Mouse (Mus musculus): ENCODE data around the gene Gfod2. TPM values are rescaled to one million over a fixed set of nuclear protein-coding genes. Genes with fewer than 3 reads are reported as not detected.

Gene Gfod2
- polyA plus RNA-seq (2016; fragmentation: Nextera tagmentation; extraction: Ambion mirVana), result 63.8 and 68.1 TPM in 2 replicates

DNA sequence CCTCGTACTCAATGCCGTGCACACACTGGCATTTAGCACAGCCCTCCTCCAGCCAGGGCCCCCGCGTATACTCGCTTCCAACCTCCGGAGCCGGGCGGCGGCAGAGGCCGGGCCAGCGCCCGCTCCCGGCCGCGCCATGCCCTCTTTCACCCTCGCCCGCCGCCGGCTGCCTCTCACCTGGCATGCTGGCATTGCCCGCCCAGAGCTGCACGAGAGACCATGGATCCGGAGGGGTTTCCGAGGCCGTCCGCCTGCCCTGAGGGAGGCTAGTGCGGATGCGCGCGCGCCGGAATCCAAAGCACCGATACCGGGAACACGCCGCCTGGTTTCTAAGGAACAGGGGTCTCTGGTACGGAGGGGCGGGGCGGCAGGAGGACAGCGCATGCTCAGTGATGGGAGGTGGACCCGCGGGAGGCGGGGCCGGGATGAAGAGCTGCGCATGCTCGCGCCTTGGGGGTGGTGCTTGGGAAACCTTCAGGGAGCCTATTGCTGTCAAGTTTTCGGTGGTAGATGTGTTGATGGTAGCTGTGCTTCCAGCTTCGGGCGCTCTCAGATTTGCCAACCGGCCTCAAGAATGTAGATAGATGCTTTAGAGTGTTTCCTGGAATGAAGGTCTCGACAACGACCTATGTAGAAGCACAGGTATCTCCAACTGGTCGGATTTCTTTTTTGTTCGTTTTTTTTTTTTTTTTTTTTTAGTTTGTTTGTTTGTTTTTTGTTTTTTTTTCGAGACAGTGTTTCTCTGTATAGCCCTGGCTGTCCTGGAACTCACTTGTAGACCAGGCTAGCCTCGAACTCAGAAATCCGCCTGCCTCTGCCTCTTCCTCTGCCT is at the start of gene Gfod2:
Gene Gfod2 (minus strand): TSS at position 388 of the 832 bp plus-strand sequence.
- WGBS, result 3% methylated on average over 57 of the region's 57 CpGs
- no peaks in the 10 kb centered on the region for H3K9me3 ChIP-seq (replicated peaks)
- H3K27ac ChIP-seq, result peak within 1 kb of the TSS; percentile 92
- peak within 1 kb of the TSS; percentile 85 for H3K4me3 ChIP-seq
- peak; percentile 98 for ATAC-seq (ENCODE audit: low FRiP score)
- H3K27me3 ChIP-seq, result no peaks in the 10 kb centered on the region
- H3K4me2 ChIP-seq (replicated peaks), result peak within 1 kb of the TSS; percentile 73
- no peaks in the 10 kb centered on the region for H3K36me3 ChIP-seq
- H3K9ac ChIP-seq, result peak within 1 kb of the TSS; percentile 91
- H3K4me1 ChIP-seq, result peaks cover 21% of the 10 kb centered on the region

DNA sequence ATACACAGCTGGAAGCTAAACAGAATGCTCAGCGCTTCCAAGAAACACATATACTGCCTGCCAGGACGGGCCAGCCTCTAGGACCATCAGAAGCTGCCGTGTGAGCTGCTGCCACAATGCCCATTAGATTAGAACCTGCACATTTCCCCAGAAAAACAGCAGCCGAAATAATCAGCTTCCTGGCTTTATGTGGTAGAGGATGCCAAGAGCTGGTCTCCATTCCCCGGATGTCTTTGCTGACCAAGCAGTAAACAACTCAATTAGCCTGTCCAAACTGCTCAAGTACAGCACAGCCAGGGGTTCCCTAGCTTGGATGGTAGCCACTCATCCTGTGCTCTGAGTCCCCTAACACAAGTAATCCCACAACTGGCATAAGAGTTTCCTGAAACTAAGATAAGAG is 49.3 kb upstream of the Gfod2 start:
- Histone ChIP-seq H3K36me3 (peaks cover 30% of the 10 kb centered on the region), H3K4me1 (no peaks in the 10 kb centered on the region), H3K27me3 (no peaks in the 10 kb centered on the region), H3K4me2 (replicated peaks) (no peak overlapping the region), H3K4me3 (no peak overlapping the region), H3K9ac (no peak overlapping the region), H3K27ac (no peak overlapping the region), H3K9me3 (replicated peaks) (no peaks in the 10 kb centered on the region)
- no peak for ATAC-seq (ENCODE audit: low FRiP score)
- 90% methylated on average over 5 of the region's 5 CpGs for WGBS

DNA sequence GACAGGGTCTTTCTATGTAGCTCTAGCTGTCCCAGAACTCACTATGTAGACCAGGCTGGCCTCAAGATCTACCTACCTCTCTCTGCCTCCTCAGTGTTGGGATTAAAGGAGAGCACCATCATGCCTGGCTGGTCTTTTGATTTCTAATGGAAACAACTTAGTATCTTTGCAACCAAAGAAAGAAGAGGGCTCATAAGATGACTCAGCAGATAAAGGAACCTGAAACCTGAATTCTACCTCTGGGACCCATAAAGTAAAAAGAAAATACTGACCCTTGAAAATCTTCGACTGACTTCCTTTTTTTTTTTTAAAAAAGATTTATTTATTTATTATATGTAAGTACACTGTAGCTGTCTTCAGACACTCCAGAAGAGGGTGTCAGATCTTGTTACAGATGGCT is 47.5 kb upstream of the Gfod2 start:
- no peak overlapping the region for H3K9ac ChIP-seq
- H3K27me3 ChIP-seq, result no peaks in the 10 kb centered on the region
- H3K4me2 ChIP-seq (replicated peaks), result no peak overlapping the region
- H3K9me3 ChIP-seq (replicated peaks), result no peaks in the 10 kb centered on the region
- ATAC-seq (ENCODE audit: low FRiP score), result no peak
- no peaks in the 10 kb centered on the region for H3K4me1 ChIP-seq
- no peak overlapping the region for H3K4me3 ChIP-seq
- WGBS, result 85% methylated on average over 1 of the region's 1 CpGs
- no peak overlapping the region for H3K27ac ChIP-seq
- peaks cover 15% of the 10 kb centered on the region for H3K36me3 ChIP-seq

DNA sequence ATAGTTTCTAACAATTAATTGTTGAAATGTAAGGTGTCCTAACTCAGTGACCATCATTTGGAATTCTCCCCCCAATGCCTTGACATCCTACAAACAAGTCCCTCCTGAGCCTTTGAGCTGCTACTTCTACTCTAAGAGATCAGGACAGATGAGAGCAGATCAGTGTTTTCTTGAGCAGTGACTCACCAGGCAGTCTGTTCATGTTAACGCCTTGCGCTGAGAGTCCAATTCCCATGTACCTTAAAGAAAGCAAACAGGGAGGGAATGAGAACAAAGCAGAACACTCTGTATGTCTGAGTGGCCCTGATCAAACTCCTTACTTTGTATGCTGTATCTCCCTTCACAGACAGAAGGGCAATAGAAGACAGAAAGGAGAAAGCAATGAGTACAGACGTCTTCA is 46.9 kb upstream of the Gfod2 start:
- 71% methylated on average over 3 of the region's 3 CpGs for WGBS
- Histone ChIP-seq H3K27ac (no peak overlapping the region), H3K4me2 (replicated peaks) (no peak overlapping the region), H3K4me3 (no peak overlapping the region), H3K36me3 (peaks cover 15% of the 10 kb centered on the region), H3K27me3 (no peaks in the 10 kb centered on the region), H3K9ac (no peak overlapping the region), H3K9me3 (replicated peaks) (no peaks in the 10 kb centered on the region), H3K4me1 (no peaks in the 10 kb centered on the region)
- ATAC-seq (ENCODE audit: low FRiP score), result no peak

DNA sequence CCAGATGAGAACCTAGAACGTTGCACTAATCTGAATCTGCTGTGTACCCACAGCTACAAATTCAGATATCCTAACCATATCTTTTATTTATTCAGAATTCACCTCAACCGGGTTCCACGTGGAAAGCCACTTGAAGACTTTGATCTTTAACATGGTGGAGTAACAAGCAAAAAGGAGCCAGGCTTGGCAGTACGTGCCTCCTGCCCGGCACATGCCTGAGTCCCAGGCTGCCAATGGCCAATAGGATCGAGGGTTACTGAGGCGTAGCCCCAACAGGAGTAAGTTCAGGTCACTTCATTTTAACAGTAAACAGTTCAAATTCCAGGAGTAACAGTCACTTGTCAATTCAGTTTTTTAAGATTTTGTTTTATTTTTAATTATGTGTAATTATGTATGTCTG is 46.3 kb upstream of the Gfod2 start:
- H3K4me1 ChIP-seq, result no peaks in the 10 kb centered on the region
- no peak overlapping the region for H3K4me3 ChIP-seq
- H3K27me3 ChIP-seq, result no peaks in the 10 kb centered on the region
- no peak overlapping the region for H3K4me2 ChIP-seq (replicated peaks)
- WGBS, result 92% methylated on average over 7 of the region's 7 CpGs
- no peak overlapping the region for H3K27ac ChIP-seq
- no peak for ATAC-seq (ENCODE audit: low FRiP score)
- H3K36me3 ChIP-seq, result peaks cover 15% of the 10 kb centered on the region
- no peaks in the 10 kb centered on the region for H3K9me3 ChIP-seq (replicated peaks)
- H3K9ac ChIP-seq, result no peak overlapping the region

DNA sequence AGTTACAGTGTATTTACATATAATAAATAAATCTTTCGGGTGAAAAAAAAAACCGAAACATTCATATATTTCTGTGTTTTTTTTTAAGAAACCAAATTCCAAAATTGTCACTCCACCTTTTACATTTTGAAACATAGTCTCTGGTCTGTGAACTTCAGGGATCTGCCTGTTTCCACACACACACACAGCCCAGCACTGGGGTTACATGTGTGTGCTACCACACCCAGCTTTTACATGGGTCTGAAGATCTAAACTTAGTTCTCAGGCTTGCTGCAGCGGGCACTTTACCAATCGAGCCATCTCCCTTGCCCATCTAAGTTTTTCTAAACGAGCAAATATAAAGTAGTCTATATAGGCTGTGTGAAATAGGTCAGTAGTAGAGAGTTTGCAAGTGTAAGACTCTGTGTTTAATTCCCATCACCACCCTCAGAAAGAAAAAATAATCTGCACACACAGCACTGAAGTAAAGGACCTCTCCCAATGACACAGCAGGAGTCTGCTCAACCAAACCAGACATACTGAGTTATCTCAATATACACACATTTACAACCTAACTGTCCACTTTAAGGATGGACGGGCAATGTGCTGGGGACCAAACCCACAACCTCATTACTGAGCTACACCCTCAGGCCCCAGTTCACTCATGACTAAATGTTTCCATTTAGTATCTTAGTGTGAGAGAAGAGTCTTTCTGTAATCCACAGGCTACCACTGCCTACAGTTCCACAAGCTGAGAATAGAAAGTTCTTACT is 42.9 kb upstream of the Gfod2 start:
- no peak for ATAC-seq (ENCODE audit: low FRiP score)
- Histone ChIP-seq H3K27me3 (no peaks in the 10 kb centered on the region), H3K4me2 (replicated peaks) (no peak overlapping the region), H3K4me3 (no peak overlapping the region), H3K9ac (no peak overlapping the region), H3K9me3 (replicated peaks) (no peaks in the 10 kb centered on the region), H3K36me3 (peaks cover 12% of the 10 kb centered on the region), H3K27ac (no peak overlapping the region), H3K4me1 (no peaks in the 10 kb centered on the region)
- 90% methylated on average over 6 of the region's 6 CpGs for WGBS

DNA sequence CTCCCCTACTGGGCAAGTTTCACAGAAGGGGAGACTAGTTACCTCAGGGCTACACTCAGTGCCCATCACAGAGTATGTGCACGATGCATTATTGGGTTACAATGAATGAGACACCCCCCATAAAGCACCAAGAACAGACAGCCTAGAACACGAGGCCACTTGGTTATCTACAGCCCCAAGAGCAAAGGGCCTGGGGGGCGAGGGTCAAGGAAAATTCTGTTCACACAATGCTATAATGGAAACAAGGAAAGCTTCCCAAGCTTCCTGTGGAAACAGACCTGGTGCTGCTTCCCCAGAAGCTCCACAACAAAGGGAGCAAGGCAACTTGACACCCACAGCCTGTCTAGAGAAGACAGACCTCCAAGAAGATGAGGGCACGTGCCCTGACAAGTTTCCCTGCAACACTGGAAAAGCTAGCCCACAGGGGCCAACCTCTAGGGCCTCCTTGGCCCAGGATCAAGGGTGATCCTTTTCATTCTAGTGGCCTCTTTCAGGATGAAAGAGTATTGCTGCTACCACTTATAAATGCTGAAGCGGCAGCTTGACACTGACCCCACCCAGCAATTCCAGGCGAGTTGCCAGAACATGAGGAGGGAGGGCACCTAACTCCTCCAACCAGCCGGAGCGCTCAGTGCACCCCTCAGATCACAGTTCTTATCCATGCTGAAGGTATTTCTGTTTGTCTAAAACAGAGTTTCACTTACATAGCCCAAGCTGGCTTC is 40.8 kb upstream of the Gfod2 start:
- no peak for ATAC-seq (ENCODE audit: low FRiP score)
- no peak overlapping the region; the same call in 1 of the 2 replicates for H3K27ac ChIP-seq
- H3K4me1 ChIP-seq, result no peaks in the 10 kb centered on the region
- H3K27me3 ChIP-seq, result no peaks in the 10 kb centered on the region
- peaks cover 6% of the 10 kb centered on the region; the same call in 1 of the 2 replicates for H3K36me3 ChIP-seq
- no peaks in the 10 kb centered on the region for H3K9me3 ChIP-seq (replicated peaks)
- H3K4me2 ChIP-seq (replicated peaks), result no peak overlapping the region
- WGBS, result 70% methylated on average over 8 of the region's 8 CpGs
- H3K9ac ChIP-seq, result no peak overlapping the region
- H3K4me3 ChIP-seq, result no peak overlapping the region

DNA sequence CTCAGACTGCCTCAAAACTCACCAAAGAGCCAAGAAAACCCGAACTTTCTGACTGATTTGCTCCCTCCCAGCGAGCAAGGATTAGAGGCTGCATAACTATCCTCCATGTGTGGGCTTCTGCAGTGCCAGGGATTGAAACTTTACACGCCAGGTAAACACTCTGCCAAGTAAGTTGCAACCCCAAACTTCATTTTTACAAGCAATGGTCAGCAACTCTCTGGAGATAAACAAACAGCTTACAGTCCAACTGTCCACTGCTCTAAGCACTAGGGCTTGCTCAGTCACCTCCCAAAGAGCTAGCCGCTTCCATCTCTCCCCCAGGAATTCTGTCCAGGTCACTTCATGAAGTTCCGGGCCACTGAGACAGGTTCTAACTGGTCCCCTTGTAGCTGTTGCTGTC is 39.9 kb upstream of the Gfod2 start:
- 96% methylated on average over 5 of the region's 5 CpGs for WGBS
- Histone ChIP-seq H3K36me3 (peaks cover 6% of the 10 kb centered on the region; the same call in 1 of the 2 replicates), H3K9ac (no peak overlapping the region), H3K9me3 (replicated peaks) (no peaks in the 10 kb centered on the region), H3K4me1 (no peaks in the 10 kb centered on the region), H3K4me3 (no peak overlapping the region), H3K27me3 (no peaks in the 10 kb centered on the region), H3K4me2 (replicated peaks) (no peak overlapping the region), H3K27ac (no peak overlapping the region)
- ATAC-seq (ENCODE audit: low FRiP score), result no peak

DNA sequence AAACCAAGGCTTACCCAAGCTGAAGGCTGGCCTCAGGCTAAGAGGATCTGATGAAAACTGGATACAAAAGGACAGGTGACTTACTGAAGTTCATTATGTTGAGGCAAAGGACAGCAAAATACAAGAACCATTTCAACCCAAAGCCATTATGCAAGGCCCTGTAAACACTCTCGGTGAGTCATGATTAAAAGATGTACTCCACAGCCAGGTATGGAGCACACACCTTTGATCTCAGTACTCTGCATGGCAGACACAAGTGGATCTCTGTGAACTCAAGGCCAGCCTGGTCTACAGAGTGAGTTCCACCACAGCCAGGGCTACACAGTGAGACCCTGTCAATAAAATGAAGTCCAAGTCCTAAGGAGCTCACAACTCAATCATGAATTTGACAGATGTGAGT is 37.3 kb upstream of the Gfod2 start:
- 97% methylated on average over 1 of the region's 1 CpGs for WGBS
- no peaks in the 10 kb centered on the region for H3K4me1 ChIP-seq
- H3K4me3 ChIP-seq, result no peak overlapping the region
- H3K36me3 ChIP-seq, result peaks cover 6% of the 10 kb centered on the region; the same call in 1 of the 2 replicates
- no peak for ATAC-seq (ENCODE audit: low FRiP score)
- H3K9me3 ChIP-seq (replicated peaks), result no peaks in the 10 kb centered on the region
- H3K9ac ChIP-seq, result no peak overlapping the region
- H3K27ac ChIP-seq, result no peak overlapping the region
- no peak overlapping the region for H3K4me2 ChIP-seq (replicated peaks)
- no peaks in the 10 kb centered on the region for H3K27me3 ChIP-seq

DNA sequence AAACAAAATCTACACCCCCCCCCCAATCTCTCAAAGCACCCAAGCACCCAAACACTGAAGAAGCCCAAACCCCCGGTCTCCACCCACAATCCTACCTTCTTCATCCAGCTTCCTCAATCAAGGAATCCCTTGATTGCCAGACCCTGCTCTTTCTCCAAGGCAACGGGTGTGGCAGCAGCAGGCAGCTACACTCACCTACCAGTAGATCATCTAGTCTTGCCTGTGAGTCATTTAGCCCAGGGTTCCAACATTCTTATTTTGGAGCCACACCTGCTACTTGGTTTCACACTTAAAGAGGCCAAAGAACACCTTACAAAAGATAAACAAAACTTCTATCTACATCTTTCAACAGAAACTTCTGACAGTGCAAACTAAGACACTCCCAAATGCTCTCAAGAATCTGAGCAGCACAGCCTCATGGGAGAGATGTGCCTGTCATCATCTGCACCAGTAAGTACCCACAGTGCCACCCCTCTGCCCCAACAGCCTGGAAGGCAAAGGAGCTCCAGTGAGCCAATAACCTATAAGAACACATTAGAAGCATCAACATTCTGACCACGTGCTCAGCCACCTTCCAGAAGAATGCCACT is 35.6 kb upstream of the Gfod2 start:
- no peaks in the 10 kb centered on the region for H3K9me3 ChIP-seq (replicated peaks)
- 86% methylated on average over 3 of the region's 3 CpGs for WGBS
- H3K4me1 ChIP-seq, result no peaks in the 10 kb centered on the region
- no peaks in the 10 kb centered on the region for H3K27me3 ChIP-seq
- peaks cover 9% of the 10 kb centered on the region; the same call in 1 of the 2 replicates for H3K36me3 ChIP-seq
- H3K9ac ChIP-seq, result no peak overlapping the region
- H3K27ac ChIP-seq, result no peak overlapping the region
- no peak overlapping the region for H3K4me2 ChIP-seq (replicated peaks)
- ATAC-seq (ENCODE audit: low FRiP score), result no peak
- no peak overlapping the region for H3K4me3 ChIP-seq

DNA sequence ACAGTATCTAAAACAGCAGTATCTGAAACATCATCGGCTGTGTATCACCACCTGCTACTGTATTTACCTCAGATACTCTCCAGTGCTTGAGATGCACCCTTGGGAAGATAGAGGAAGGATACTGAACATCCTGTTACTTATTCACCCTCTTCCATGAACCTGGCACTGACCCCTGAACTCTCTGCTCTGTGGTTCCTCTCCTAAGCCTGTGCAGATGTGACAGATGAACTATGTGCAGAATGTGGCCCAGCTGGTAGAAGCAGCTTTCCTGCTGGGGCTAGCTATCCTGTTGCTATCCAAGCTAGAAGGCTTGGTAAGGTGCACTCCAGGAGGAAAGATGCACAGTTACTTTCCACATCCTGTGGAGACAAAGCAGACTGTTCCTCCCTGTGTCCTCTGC is 34.9 kb upstream of the Gfod2 start:
- no peak overlapping the region for H3K4me3 ChIP-seq
- H3K27me3 ChIP-seq, result no peaks in the 10 kb centered on the region
- no peak for ATAC-seq (ENCODE audit: low FRiP score)
- no peak overlapping the region for H3K9ac ChIP-seq
- H3K36me3 ChIP-seq, result peaks cover 9% of the 10 kb centered on the region; the same call in 1 of the 2 replicates
- H3K4me2 ChIP-seq (replicated peaks), result no peak overlapping the region
- H3K4me1 ChIP-seq, result no peaks in the 10 kb centered on the region
- 90% methylated on average over 1 of the region's 1 CpGs for WGBS
- no peaks in the 10 kb centered on the region for H3K9me3 ChIP-seq (replicated peaks)
- H3K27ac ChIP-seq, result no peak overlapping the region

DNA sequence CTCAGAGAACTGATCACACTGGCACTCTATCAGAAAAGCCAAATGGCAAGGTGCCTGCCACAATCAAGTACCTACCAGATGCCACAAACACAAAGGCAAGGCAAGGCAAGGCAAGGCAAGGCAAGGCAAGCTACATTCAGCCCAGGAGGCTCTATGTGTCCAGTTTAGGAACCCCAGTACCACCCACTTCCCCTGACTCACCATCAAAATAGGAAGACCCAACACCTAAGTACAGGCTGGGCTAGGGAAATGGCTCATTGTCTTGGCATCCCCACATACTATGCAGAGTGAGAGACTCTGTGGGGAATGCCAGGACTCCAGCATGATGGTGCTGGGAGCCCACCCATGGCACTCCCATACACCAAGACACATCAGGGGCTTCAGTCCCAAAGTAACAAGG is 31.2 kb upstream of the Gfod2 start:
- ATAC-seq (ENCODE audit: low FRiP score), result no peak

More for the DNA sequence above, 31.2 kb upstream of the Gfod2 start:
- no peaks in the 10 kb centered on the region for H3K4me1 ChIP-seq
- H3K9ac ChIP-seq, result no peak overlapping the region
- no peak overlapping the region for H3K27ac ChIP-seq
- H3K36me3 ChIP-seq, result peaks cover 20% of the 10 kb centered on the region
- H3K4me3 ChIP-seq, result no peak overlapping the region
- no peaks in the 10 kb centered on the region for H3K9me3 ChIP-seq (replicated peaks)
- no peaks in the 10 kb centered on the region for H3K27me3 ChIP-seq
- H3K4me2 ChIP-seq (replicated peaks), result no peak overlapping the region
